Mouse (Mus musculus): ENCODE measurements around the gene Tpm1.

DNA sequence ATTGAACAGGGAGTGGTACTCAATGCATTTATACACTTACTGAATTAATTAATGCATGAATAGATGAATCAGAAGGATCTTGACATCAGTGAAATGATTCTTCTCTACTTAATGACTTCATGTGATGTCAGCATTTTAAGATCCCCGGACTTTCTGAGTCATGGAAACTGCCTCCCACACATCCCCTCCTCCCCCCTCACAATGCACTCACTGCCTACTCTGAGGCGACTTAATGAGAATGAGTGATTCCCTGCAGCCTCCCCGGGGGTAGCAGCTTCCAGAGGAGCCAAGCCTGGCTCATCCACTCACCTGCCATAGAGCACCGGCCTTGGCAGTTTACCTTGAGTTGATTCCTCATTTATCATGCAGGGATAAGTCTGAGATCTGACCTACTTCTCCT is 46.0 kb downstream of the Tpm1 start:
- TF ChIP-seq CTCF (IDR thresholded peaks at IDR 0.05; ENCODE audit: low read depth, low read length) (no peak), POLR2A (IDR thresholded peaks at IDR 0.05; ENCODE audit: extremely low read depth, insufficient read depth, low read length) (no peak)

Data from liver, adult 2 months (tissue).